Mouse (Mus musculus) inflammation-experienced regulatory T-cells, adult 6 months (primary cell): ENCODE results near the gene Tas2r135. TPM values are rescaled to one million over a fixed set of nuclear protein-coding genes. Genes with fewer than 3 reads are reported as not detected.
A peak's percentile ranks its signal among the peaks of the same experiment; 100 is the strongest.

Experiments used
- ATAC-seq: one replicate; pipeline ENCODE4 v1.8.0; 2017
- polyA plus RNA-seq, 3 experiments: library from polyadenylated mRNA; unstranded; fragments of 100-300 nt; shearing (Covaris generic); gene quantifications; one replicate each; pipeline ENCODE4 v1.2.1; 2017

Gene Tas2r135
- polyA plus RNA-seq, result not detected

DNA sequence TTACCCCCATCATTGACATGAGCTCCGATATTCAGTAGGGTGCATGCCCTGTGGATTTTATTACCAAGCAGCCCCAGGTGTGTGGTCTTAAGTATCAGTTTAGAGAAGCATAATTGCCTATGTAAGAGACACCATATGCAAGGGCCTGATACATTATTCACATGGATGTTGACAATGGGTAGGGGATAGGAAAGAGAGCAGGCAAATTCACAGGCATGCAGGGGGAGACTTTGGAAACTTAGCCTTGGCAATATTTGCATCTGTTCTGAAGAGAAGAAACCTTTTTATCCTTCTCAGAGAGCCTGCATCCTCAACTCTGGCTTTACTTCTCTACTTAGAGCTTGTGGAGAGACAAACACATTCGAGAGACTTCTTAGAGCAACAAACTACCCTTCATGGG lies at the start of gene Tas2r135:
TSS of gene Tas2r135 (plus strand) at position 301 of the 400 bp plus-strand sequence.
- ATAC-seq, result no peak

DNA sequence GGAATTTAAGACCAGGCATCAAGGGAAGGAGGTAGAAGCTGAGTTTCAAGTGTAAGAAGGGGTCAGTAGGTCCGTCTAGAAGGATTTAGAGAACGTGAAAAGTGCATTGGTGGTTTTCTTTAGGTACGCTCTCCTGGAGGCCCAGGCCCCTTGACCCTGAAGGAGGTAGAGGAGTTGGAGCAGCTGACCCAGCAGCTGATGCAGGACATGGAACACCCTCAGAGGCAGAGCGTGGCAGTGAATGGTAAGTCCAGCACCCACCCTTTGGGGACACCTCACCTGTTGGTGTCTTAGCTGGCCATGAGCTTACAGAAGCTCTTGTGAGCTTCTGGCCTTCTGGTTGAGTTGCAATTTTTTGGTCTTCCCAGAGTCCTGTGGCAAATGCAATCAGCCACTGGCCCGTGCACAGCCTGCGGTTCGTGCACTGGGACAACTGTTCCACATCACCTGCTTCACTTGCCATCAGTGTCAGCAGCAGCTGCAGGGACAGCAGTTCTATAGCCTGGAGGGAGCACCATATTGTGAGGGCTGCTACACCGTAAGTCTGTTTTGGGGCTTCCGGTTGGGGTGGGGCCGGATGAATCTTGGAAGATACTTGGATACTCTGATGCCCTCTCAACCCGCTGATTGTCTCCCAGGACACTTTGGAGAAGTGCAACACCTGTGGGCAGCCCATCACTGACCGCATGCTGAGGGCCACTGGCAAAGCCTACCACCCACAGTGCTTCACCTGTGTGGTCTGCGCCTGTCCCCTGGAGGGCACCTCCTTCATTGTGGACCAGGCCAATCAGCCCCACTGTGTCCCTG lies 49.2 kb upstream of the Tas2r135 start:
- no peak for ATAC-seq

DNA sequence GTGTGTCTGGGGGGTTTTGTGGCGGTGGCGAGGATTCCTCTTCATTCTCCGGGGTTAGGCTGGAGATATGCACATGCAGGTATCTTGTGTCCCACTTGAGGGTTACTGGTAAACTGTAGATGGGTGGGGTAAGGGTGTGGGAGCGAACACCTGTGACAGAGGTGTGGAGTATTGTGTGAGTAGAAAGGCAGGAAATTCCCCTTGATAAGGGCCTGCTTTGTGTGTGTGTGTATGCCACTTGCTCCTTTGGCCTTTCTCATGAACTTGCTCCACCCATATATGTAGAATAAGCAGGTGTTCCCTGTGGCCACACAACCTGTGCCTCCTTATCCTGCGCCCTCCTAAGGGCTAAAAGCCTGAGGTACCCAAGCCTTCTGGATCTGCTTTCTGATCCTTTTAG lies 48.3 kb upstream of the Tas2r135 start:
- no peak for ATAC-seq

DNA sequence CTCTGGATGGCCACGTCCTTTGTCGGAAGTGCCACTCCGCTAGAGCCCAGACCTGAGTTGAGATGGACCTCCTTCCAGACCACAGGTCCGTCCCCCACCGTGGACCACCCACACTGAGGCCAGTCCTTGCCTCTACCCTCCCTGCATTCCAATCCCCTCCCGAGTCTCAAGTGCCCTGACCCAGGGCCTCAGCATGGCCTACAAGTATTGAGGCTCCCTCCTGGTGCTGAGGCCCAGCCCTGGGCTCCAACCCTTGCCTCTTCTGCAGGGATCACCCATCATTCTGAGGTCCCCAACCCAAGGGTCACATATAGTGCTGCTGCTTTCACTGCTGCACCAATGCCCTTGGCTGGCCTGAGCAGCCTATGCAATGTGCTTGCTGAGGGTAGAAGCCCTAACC lies 47.3 kb upstream of the Tas2r135 start:
- ATAC-seq, result no peak

DNA sequence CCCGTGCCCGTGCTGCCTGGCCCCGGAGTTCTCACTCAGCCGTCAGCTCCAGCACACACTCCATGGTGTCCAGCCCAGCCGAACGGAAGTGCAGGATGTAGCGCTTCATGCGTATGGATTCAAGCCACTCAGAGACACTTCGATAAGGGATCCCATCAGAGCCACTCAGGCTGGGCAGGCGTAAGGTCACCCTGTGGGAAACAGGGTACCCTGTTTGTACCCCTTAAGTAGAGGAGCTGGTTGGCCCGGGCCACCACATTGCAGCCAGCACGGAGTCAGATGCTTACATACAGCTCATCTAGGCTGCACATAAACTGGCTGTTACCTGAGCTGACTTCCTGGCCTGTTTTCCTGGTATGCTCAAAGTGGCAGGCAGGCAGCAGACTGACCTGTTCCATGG lies 46.3 kb upstream of the Tas2r135 start:
- ATAC-seq, result no peak

DNA sequence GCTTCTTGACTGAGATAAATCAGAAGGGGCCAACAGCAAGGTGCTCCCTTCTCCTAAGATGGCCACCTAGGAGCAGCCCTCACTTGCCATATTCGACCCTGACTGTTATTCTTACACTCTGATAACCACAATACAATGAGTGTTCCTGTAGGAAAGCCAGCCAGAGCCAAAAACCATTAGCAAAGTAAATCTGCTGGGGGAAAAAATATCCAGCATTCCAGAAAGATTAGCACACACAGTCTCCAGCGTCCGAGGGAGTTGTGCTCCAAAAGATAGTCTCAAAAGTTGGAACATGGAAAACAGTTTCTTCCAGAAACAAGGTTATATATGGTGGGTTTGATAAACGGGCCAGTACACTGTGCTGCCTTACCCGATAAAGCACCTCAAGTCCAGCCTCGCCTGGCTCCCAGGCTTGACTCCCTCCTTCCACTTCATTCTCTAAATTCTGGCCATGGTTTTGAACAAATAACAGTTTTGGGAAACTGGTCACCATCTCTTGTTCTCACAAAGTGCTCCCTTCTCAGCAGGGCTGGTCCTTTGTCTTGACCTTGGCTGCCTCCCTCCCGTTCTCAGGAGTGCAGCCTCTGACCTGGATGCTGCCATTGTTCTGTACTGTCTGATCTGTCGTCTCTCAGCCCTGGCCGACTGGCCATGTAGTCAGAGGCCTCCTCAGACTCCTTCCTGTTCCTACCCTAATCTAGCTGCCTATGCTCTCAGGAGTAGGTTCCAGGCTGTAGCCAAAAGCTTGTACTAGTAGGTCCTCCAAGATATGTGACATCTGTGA lies 45.7 kb upstream of the Tas2r135 start:
- ATAC-seq, result no peak

DNA sequence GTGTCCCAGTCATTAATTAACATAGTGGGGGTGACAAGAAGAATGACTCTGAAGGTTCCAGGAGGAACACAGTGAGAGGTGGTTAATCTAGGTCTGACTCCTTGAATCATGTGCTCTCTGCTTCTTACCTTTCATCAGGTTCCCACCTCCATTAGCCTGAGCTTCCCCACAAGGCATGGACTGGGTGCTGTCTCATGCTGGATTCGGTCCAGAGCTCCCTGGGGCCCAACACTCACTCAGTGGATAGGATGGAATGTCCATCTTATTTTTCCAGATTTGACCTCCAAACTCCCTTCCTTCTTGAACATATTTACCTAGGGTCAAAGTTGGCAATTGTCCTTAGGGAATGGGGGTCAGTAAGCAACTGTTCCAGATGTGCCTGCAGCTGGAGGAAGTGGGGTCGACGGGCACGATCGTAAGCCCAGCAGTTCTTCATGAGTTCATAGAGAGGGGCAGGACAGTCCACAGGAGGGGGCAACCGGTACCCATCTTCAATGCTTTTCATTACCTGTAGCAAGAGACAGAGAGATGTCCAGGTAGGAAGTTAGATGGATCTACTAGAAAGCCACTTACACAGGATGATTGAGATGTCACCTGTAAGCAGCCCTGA lies 44.9 kb upstream of the Tas2r135 start:
- ATAC-seq, result no peak

DNA sequence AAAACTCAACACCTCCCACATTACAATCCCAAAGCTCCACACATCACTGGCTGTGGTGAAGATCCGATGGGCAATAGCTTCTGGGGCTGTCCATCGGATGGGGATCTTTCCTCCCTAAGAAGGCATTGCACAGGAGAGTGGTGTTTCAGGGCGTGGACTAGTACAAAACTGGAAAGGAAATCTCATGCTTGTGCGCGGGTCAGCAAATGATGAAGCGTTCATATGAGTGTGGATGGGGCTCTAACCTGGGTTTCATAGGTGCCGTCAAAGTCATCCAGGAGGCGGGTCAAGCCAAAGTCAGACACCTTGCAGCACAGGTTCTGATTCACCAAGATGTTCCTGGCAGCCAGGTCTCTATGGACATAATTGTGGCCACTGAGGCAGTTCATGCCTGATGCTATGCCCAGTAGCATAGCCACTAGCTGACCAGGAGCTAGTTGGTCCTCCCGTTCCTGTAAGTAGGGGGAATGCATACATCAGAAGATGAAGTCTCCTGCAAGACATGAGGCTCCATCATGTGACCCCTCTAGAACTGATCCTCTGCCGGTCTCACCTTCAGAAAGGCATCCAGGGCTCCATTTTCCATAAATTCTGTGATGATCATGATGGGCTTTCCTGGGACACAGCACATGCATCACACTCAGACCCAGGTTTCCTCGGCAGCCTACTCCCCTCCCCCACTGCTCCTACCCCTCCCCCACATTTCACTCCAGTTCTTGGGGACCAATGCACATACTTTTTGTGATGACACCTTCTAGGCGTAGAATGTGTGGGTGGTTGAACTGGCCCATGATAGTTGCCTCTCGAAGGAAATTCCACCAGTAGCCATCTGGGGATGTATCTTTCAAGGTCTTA lies 44.0 kb upstream of the Tas2r135 start:
- ATAC-seq, result no peak

DNA sequence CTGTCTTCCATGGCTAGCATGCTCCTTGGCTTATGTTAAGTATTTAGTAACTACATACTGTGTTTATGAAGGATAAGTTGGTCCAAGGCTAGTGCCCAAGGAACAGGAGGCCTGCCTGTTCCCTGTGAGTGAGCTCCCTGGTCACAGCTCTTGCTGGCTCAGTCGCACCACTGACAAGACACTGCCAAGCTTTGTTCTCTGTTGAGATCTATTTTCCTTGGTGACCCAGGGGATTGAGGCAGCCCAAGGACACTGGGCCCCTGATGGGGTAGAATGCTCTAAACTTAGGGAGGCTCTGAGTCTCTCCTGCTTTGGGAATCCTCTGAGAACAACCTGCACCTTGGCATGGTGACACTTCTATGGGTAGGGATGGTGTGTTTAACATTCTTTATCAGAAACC lies 43.2 kb upstream of the Tas2r135 start:
- ATAC-seq, result no peak

DNA sequence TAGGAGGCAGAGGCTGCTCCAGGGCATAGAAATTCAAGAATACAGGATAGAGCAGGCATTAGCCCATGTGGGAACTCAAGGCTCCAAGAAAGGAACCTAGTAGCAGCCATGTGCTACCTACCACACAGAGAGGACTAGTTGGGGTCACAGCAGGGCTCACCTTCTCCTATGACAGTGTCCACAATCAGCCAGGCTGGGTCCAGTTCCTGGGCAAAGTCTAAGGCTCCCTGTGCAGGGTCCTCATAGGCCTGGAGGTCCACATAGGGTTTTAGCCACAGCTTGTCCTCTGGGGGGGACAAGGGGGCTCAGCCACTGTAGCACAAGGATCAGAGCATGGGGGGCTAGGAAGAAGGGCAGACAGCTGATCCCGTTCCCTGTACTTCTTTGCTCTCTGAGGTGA lies 42.7 kb upstream of the Tas2r135 start:
- no peak for ATAC-seq

DNA sequence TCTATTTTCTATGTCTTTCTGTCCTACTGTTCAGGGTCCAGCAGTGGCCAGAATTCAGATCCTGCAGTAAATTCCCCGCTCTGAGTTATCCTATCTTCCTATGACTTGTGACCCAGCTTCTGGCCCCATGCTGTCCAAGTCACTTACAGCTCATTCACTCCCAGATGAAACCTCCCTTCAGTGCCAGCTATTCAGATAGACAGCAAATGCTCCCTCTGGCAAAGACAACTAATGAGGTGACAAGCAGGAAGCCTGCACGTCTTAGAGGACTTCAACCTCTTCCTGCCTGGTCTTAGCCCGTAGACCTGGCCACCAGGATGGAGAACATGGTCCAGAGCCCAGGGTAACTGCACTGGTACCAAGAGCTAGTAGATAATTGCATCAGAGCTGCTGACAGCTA lies 42.3 kb upstream of the Tas2r135 start:
- no peak for ATAC-seq

DNA sequence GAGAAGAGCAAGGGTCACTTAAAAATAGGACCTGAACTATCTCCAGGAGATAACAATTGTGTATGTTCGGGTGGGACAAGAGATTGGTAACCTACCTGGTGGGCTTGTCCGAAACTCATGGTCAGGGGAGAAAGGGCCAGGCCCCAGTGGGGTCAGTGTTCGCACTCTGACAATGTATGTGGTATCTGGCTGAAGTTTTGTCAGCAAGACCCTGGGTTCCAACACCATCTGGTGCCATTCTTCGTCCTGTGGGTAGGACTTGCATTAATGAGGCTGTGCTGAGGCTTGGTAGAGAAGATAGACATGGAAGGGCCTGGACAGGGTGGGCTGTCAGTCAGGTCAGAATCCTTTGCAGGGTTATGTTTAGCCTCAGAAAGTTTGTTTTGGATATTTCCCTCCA lies 41.2 kb upstream of the Tas2r135 start:
- no peak for ATAC-seq

DNA sequence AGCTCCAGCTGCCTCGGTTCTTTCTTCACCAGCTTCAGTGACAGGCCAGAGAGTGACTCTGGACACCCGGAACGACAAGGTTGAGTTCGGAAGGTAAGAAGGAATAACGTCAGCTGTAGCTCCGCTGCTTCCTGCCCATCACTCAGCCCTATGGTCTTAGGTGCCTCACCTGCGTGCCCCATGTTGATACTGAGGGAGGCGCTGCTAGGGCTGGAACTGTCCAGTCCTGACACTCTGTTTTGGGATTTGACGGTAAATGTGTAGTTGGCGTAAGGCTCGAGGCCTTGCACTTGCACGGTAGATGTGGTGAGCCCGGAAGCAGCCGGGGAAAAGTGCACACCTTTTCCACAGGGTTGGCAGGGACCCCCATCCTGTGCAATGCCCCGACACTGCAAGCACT lies 40.6 kb upstream of the Tas2r135 start:
- ATAC-seq, result no peak

DNA sequence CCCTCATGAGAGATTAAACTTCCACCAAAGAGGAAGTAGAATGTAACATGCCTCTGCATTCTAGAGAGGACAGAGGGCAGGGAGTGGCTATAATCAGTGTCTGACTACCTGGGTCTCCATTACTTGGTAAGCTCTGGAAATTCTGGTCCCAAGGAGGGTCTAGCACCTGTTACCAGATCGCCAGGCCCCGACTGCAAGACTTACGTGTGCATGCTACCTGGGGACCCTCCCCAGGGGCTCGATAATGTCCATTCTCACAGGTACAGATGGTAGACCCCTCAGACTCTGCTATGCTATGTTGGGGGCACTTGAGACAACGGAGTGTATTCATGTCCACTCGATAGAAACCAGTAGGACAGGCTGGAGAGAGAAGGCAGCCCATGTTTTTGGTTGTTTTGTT lies 40.0 kb upstream of the Tas2r135 start:
- ATAC-seq, result no peak

DNA sequence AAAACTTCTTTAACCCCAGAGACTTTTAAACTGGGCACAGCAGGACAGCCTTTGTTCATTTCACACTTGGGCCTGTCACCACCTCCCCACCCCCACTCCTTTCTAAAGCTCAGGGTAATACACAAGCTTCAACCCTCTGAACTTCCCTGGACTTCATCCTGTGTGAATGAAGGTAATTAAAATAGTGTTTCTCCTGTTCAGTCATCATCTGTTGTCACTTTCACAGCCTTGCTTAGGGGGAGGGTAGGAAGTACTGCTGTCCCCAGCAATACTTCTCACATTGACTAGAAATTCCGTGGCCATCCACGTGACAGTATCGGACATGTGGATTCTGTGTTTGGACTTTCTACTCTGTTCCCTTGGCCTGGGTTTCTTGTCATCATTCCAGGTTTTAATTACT lies 35.4 kb upstream of the Tas2r135 start:
- no peak for ATAC-seq

DNA sequence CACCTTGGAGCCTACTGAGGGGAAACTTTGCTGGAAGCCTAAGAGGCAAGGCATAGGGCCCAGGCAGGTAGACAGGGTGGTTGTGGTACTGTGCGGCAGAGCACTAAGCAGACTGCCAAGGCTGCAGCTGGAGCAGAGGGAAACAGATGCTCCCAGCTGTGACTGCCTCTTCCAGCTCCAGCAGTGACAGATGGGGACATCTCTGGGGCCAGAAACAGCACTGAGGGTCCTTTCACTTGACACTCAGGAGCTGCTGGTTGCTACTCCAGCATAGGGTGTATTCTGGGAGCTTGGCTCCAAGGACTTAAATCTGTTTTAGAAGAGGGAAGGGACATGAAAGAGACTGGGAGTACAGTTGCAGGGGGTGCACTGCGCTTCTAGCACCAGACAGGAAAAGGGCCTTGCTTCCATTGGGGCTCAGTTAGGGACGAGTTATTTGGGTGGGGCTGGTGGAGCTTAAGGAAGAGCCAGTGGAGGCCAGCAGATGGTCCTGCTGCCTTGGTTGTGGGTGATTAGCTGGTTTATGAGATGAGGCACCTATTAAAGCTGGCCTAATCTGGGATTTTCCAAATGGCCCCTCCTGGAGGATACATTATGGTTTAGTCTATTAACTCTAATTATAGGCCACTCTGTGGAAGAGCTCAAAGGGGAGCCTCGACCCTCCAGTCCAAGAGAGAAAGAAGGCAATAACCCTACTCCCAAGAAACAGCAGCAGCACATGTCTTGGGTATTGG lies 34.4 kb upstream of the Tas2r135 start:
- no peak for ATAC-seq

DNA sequence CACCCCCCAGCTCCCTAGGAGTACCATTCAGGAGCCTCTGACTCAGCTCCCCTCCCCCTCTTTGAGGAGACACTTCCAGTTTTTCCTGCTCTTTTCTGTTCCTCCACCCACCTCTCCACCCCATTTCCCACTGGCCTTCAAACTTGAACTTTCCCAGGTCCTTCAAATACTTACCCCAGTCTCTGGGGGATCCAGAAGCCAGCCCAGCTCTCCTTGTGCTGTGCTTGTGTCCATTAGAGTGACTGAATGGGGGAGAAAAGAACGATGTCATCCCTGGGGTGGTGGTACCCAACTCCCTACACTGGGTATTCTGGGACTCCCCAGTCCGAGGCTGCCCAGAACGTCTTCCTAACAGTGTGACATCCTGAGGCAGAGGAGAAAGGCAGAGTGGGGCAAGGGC lies 33.2 kb upstream of the Tas2r135 start:
- no peak for ATAC-seq

DNA sequence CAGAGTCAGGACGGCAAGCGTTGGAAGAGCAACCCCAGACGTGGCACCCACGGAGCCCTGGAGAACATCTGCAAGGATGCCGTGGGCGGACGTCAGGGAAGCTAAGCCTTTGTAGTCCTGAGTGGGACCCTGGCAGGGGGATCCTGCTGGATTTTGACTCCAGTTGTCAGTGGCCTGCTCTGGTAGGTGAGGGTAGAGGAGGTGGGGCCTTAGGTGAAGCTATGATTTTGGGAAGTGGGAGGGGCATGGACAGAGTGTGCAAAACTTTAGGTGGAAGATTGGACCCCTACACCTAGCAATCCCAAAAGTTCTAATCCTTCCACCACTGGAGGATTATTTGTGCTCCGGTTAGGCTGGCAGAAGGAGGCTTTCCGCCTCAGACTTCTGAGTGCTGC lies 32.8 kb upstream of the Tas2r135 start:
- no peak for ATAC-seq

DNA sequence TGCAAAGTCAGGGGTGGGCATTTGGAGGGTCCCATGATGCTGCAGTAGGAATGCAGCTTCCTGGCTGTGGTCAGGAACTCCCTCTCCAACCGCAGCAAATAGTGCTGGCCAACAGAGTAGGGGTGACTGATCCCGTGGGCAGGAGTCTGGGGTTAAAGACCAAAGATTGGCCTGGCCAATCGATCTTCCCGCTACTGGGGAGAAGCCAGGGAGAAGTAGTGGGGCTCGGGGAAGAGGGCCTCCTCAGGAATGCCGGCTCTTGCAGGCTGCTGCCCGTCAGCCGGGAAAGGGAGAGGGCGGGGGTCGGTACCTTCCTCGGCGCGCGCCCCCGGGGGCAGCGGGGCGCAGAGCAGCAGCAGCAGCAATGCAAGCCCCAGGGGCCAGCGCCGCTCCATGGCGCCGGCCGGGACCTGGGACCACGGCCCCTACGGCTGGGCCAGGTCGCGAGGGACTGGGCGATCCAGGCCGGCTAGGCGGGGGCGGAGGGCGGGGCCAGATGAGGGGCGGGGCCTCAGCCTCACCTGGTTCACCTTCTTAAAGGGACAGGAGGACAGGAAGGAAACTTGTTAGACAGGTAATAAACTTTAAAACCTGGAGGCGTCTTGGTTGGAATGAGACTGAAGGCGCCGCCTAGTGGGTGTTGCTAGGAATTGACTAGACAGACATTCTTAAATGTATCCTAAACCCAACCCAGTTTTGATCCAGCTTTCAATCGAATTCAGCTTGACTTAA lies 32.3 kb upstream of the Tas2r135 start, which contains the start of gene Epha1:
TSS of gene Epha1 (minus strand) at position 453 of the 732 bp plus-strand sequence.
- peak; percentile 66 for ATAC-seq

DNA sequence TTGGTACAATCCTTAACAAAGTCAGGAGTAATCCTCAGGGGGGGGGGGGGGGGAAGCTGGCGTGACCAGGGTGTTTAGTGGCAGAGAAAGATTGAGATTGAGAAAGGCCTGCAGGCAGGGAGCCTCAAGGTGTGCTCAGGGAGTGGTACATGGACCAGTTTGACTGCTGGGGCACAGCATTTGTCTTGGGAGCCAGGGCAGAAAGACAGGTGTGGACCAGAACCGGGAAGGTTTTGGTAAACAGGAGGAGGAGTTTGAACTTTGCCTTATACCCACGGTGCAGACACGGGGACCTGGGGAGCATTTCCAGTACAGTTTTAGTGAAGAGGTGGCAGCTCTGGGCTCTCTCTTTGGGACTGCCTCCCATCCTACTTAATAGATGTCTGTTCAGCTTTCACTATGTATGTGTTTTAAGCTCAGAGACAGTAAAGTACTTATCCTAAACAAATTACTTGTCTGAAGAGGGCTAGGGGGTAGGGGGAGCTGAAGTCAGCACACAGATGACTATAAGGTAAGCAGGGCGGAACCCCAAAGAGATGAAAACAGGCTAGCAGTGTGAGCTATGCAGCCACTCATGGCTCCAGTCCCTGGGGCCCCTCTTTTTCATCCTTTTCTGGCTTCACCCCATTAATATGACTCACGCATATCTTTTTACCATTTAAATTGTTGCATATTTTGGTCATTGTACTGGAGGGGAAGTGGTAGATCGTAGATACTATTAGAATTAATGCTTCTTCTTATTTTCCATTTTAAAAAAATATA lies 31.4 kb upstream of the Tas2r135 start:
- ATAC-seq, result no peak
